Mouse (Mus musculus): ENCODE measurements around the gene Smad3. TPM values are rescaled to one million over a fixed set of nuclear protein-coding genes. Genes with fewer than 3 reads are reported as not detected.
A peak's percentile ranks its signal among the peaks of the same experiment; 100 is the strongest.

The Smad3 gene
- polyA plus RNA-seq, 1 experiment from 2014 or later = 16.1 TPM

GRCm38 (mm10) chr9:63617967-63618366 lies 139.8 kb downstream of the Smad3 start:
- no peak for ATAC-seq (ENCODE audit: insufficient read depth)
- no peaks in the 10 kb centered on the region for H3K27me3 ChIP-seq (ENCODE audit: insufficient read depth, low read length)
- no peak overlapping the region for H3K9ac ChIP-seq
- H3K4me1 ChIP-seq (ENCODE audit: insufficient read depth) = peaks cover 6% of the 10 kb centered on the region
- H3K4me3 ChIP-seq (ENCODE audit: low read depth, low read length) = no peak overlapping the region
- H3K27ac ChIP-seq (ENCODE audit: low read depth) = no peak overlapping the region
- no peak for DNase-seq
- TF ChIP-seq CTCF (IDR thresholded peaks at IDR 0.05; ENCODE audit: low read depth) = no peak
- H3K4me2 ChIP-seq = no peak overlapping the region
- H3K9me3 ChIP-seq (ENCODE audit: low read depth, low read length) = no peaks in the 10 kb centered on the region
- peaks cover 41% of the 10 kb centered on the region for H3K36me3 ChIP-seq (ENCODE audit: insufficient read depth)
- WGBS = 80% methylated on average over 2 of the region's 2 CpGs

- H3K27ac ChIP-seq (ENCODE audit: low read depth) = 0 out of 2 replicates have a peak overlapping the region, but pooled peaks have one; percentile 78
- no peak for TF ChIP-seq CTCF (IDR thresholded peaks at IDR 0.05; ENCODE audit: low read depth)
- no peaks in the 10 kb centered on the region for H3K27me3 ChIP-seq (ENCODE audit: insufficient read depth, low read length)
- ATAC-seq (ENCODE audit: insufficient read depth) (no peak), DNase-seq (no peak)
- peaks cover 12% of the 10 kb centered on the region for H3K4me1 ChIP-seq (ENCODE audit: insufficient read depth)
- 78% methylated on average over 11 of the region's 11 CpGs for WGBS
- H3K4me3 ChIP-seq (ENCODE audit: low read depth, low read length) = no peak overlapping the region
- no peak overlapping the region for H3K9ac ChIP-seq
- H3K9me3 ChIP-seq (ENCODE audit: low read depth, low read length) = no peaks in the 10 kb centered on the region
- peaks cover 22% of the 10 kb centered on the region for H3K36me3 ChIP-seq (ENCODE audit: insufficient read depth)
- H3K4me2 ChIP-seq = no peak overlapping the region
Measured at GRCm38 (mm10) chr9:63614018-63614985, 143.5 kb downstream of the Smad3 start.

- Histone ChIP-seq H3K9me3 (ENCODE audit: low read depth, low read length) (no peaks in the 10 kb centered on the region), H3K4me2 (peak overlapping the region; percentile 49), H3K4me3 (ENCODE audit: low read depth, low read length) (no peak overlapping the region), H3K9ac (no peak overlapping the region), H3K27me3 (ENCODE audit: insufficient read depth, low read length) (no peaks in the 10 kb centered on the region), H3K4me1 (ENCODE audit: insufficient read depth) (peaks cover 12% of the 10 kb centered on the region), H3K27ac (ENCODE audit: low read depth) (peak overlapping the region; percentile 78; the same call in 1 of the 2 replicates), H3K36me3 (ENCODE audit: insufficient read depth) (peaks cover 18% of the 10 kb centered on the region)
- DNase-seq (peak; percentile 60), ATAC-seq (ENCODE audit: insufficient read depth) (peak; percentile 59; the same call in 1 of the 2 replicates)
- 9% methylated on average over 1 of the region's 1 CpGs for WGBS
- TF ChIP-seq CTCF (IDR thresholded peaks at IDR 0.05; ENCODE audit: low read depth) = no peak
Measured at GRCm38 (mm10) chr9:63613569-63613968, 144.2 kb downstream of the Smad3 start.

- ATAC-seq (ENCODE audit: insufficient read depth) = peak; percentile 80
- Histone ChIP-seq H3K9ac (no peak overlapping the region), H3K4me2 (peak overlapping the region; percentile 49), H3K4me3 (ENCODE audit: low read depth, low read length) (no peak overlapping the region), H3K9me3 (ENCODE audit: low read depth, low read length) (no peaks in the 10 kb centered on the region), H3K27ac (ENCODE audit: low read depth) (peak overlapping the region; percentile 78), H3K4me1 (ENCODE audit: insufficient read depth) (peaks cover 12% of the 10 kb centered on the region), H3K27me3 (ENCODE audit: insufficient read depth, low read length) (no peaks in the 10 kb centered on the region), H3K36me3 (ENCODE audit: insufficient read depth) (peaks cover 11% of the 10 kb centered on the region)
- TF ChIP-seq CTCF (IDR thresholded peaks at IDR 0.05; ENCODE audit: low read depth) = peak; percentile 51
- WGBS = 33% methylated on average over 16 of the region's 16 CpGs
- DNase-seq = peak; percentile 77
Measured at GRCm38 (mm10) chr9:63612565-63613515, 145.0 kb downstream of the Smad3 start.

GRCm38 (mm10) chr9:63611967-63612366 lies 145.8 kb downstream of the Smad3 start:
- TF ChIP-seq CTCF (IDR thresholded peaks at IDR 0.05; ENCODE audit: low read depth) = no peak
- ATAC-seq (ENCODE audit: insufficient read depth) = no peak
- H3K4me3 ChIP-seq (ENCODE audit: low read depth, low read length) = no peak overlapping the region

GRCm38 (mm10) chr9:63610841-63611366 lies 146.9 kb downstream of the Smad3 start:
- Histone ChIP-seq H3K4me3 (ENCODE audit: low read depth, low read length) (no peak overlapping the region), H3K4me2 (no peak overlapping the region)
- ATAC-seq (ENCODE audit: insufficient read depth) = peak; percentile 48; the same call in 1 of the 2 replicates

More at GRCm38 (mm10) chr9:63611967-63612366, 145.8 kb downstream of the Smad3 start:
- no peak for DNase-seq
- 44% methylated on average over 5 of the region's 5 CpGs for WGBS
- Histone ChIP-seq H3K4me1 (ENCODE audit: insufficient read depth) (peaks cover 12% of the 10 kb centered on the region), H3K27me3 (ENCODE audit: insufficient read depth, low read length) (no peaks in the 10 kb centered on the region), H3K27ac (ENCODE audit: low read depth) (peak overlapping the region; percentile 40; the same call in 1 of the 2 replicates), H3K36me3 (ENCODE audit: insufficient read depth) (peaks cover 2% of the 10 kb centered on the region; the same call in 1 of the 2 replicates), H3K4me2 (no peak overlapping the region), H3K9me3 (ENCODE audit: low read depth, low read length) (no peaks in the 10 kb centered on the region), H3K9ac (no peak overlapping the region)

More at GRCm38 (mm10) chr9:63610841-63611366, 146.9 kb downstream of the Smad3 start:
- Histone ChIP-seq H3K4me1 (ENCODE audit: insufficient read depth) (peaks cover 12% of the 10 kb centered on the region), H3K36me3 (ENCODE audit: insufficient read depth) (no peaks in the 10 kb centered on the region), H3K27ac (ENCODE audit: low read depth) (peak overlapping the region; percentile 70), H3K9me3 (ENCODE audit: low read depth, low read length) (no peaks in the 10 kb centered on the region), H3K9ac (no peak overlapping the region), H3K27me3 (ENCODE audit: insufficient read depth, low read length) (no peaks in the 10 kb centered on the region)
- no peak for TF ChIP-seq CTCF (IDR thresholded peaks at IDR 0.05; ENCODE audit: low read depth)
- DNase-seq = peak; percentile 54
- WGBS = 30% methylated on average over 13 of the region's 13 CpGs
